Comparison of ENCODE assay signal across 9 mouse cellular contexts in genomic region chr15:84616880-84617279, GRCm38 (mm10). TPM values are rescaled to one million over a fixed set of nuclear protein-coding genes. Genes with fewer than 3 reads are reported as not detected.
A peak's percentile ranks its signal among the peaks of the same experiment; 100 is the strongest.
DNase-seq lines count a peak whose midpoint lies in the region.
"Had no signal": no experiment of that assay in that cellular context is flagged by ENCODE, and none has a peak within 500 bp of the region (broad histone marks: within the 10 kb centered on the region; RNA-seq: fewer than 3 reads in every experiment).

No protein-coding gene starts in this region.

- DNase-seq in 416B (ENCODE audit: low read depth), result peak; percentile 59
- DNase-seq in adrenal gland, adult 2 months, result peak; percentile 81
- peak; percentile 79 for DNase-seq in embryo, embryonic 10 days (ENCODE audit: low spot score)
- DNase-seq in heart, adult 11 months, result peak; percentile 93
- DNase-seq in kidney, adult 8-10 months, result peak; percentile 28 to 74
- peak; percentile 71 for DNase-seq in liver
- DNase-seq in naive thymus-derived CD4-positive, alpha-beta T cell, adult 2 months (ENCODE audit: low read depth), result peak; percentile 57
- DNase-seq in spleen, postnatal 36 days (ENCODE audit: low spot score in 2 of 2), result peak; percentile 64 to 68

RNA-seq across cellular contexts. Expression of gene Prr5, which starts 52.5 kb away (rescaled TPM):
- total RNA-seq in adrenal gland, adult 2 months (2021), result 1 to 10 TPM; 7.0 to 9.4 TPM
- 15.7 and 26.7 TPM in 2 replicates for polyA plus RNA-seq in adrenal gland, adult 2 months (2012; rRNA removed)
- total RNA-seq: G1E had no signal
- polyA plus RNA-seq: G1E had no signal

RNA-seq across cellular contexts. Expression of gene Rtl6, which starts 59.3 kb away (rescaled TPM):
- 1 to 10 TPM; 3.9 to 8.9 TPM for total RNA-seq in adrenal gland, adult 2 months (2021)
- 9.1 and 10.1 TPM in 2 replicates for polyA plus RNA-seq in adrenal gland, adult 2 months (2012; rRNA removed)
- polyA plus RNA-seq: G1E had no signal

Comparison
In these comparisons a context has a peak if more than half of its experiments do, and no peak if none do; other contexts are left out.
1. Peak in every context shown above with its lines: DNase-seq.